Mouse (Mus musculus): Measurements from ENCODE around the gene Lrr1.

DNA sequence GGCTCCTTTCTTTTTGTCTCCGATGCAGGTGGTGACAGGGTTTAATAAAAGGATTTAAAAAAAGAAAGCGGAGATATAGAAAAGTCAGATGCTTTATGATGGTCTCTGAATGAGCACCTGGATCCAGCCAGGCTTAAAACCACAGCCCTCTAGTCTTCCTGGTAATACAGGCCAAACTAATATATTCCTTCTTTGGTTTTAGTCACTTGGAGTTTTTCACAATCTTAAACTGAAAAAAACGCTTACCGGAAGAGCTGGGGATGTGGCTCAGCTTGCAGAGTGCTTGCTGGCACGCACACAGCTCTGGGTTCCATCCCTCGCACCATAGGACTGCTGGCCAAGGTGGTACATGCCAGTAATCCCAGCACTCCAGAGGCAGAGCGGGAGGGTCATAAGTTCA is 48.0 kb downstream of the Lrr1 start:
- no peak for TF ChIP-seq CTCF (IDR thresholded peaks at IDR 0.05)
- TF ChIP-seq EP300 (IDR thresholded peaks at IDR 0.05): no peak

Measured in lung, postnatal 0 days (tissue).